Mouse (Mus musculus) C2C12 (cell line): ENCODE measurements around the gene Rbm15.

ENCODE experiments used
- CEBPB ChIP-seq: IDR thresholded peaks from one replicate; pipeline ENCODE4 v1.6.1; 2011; ENCODE audit warnings: low read depth, mild to moderate bottlenecking, control low read depth, moderate library complexity
- CTCF ChIP-seq: IDR thresholded peaks from one replicate; pipeline ENCODE4 v1.5.1; 2011; ENCODE audit not compliant: control insufficient read depth, insufficient read depth, insufficient read length
- MAX ChIP-seq: IDR thresholded peaks from one replicate; pipeline ENCODE4 v1.6.1; 2011; ENCODE audit warnings: mild to moderate bottlenecking, control low read depth
- MYOG ChIP-seq: IDR thresholded peaks from one replicate; pipeline ENCODE4 v1.6.1; 2011; ENCODE audit not compliant: control insufficient read depth, insufficient read length; ENCODE audit errors: extremely low read depth

GRCm38 (mm10) chr3:107331746-107332126 lies 1.7 kb downstream of the Rbm15 start:
- TF ChIP-seq MAX, result no peak
- TF ChIP-seq CTCF, result no peak
- TF ChIP-seq CEBPB, result no peak
- no peak for TF ChIP-seq MYOG
